8 mouse cellular contexts compared by ENCODE assay signal in the genomic region with DNA sequence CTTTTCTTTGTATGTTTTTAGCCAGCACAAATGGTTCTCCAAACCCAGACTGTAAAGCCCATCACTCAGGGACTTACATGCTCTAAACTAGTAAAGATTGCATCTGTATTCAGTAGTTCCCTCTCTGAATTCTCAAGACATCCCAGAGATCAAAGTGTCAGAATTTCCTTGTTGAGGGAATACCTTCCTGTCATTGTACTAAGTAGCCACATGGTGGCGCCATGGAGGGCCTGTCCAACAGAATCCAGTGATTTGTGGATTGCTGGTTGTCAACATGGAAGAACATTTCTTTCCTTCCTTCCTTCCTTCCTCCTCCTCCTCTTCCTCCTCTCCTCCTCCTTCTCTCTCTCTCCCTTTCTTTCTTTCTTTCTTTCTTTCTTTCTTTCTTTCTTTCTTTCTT.
A peak's percentile ranks its signal among the peaks of the same experiment; 100 is the strongest.
DNase-seq lines count a peak whose midpoint lies in the region; ATAC-seq and TF ChIP-seq lines count a peak whose summit lies in the region.

No protein-coding gene starts in this region.

- no peaks in the 10 kb centered on the region for H3K9me3 ChIP-seq in hindbrain, embryonic 14.5 days (ENCODE audit: control insufficient read depth, low read length)
- no peaks in the 10 kb centered on the region for H3K9me3 ChIP-seq in hindbrain, embryonic 10.5 days
- no peaks in the 10 kb centered on the region for H3K9me3 ChIP-seq in forebrain, embryonic 11.5 days (ENCODE audit: control insufficient read depth, low read length)

- DNase-seq in hindbrain, embryonic 14.5 days (ENCODE audit: low spot score) = peak; percentile 56
- no peak for DNase-seq in hindbrain, embryonic 10.5 days (ENCODE audit: low spot score)
- no peak for DNase-seq in spleen, adult 2 months (ENCODE audit: low read depth in 1 of 2, low spot score in 2 of 2)
- DNase-seq in spleen, adult 12 weeks (ENCODE audit: low spot score) = no peak
- DNase-seq in embryo, embryonic 11 days = peak; percentile 47
- DNase-seq in thymus, postnatal 25 days = peak; percentile 56
- no peak for DNase-seq in forebrain, embryonic 11.5 days (ENCODE audit: low spot score)
- no peak for DNase-seq in heart, adult 8-10 months (ENCODE audit: low spot score)

- no peaks in the 10 kb centered on the region for H3K27me3 ChIP-seq in hindbrain, embryonic 14.5 days (ENCODE audit: control insufficient read depth, insufficient read depth, low read length)
- no peaks in the 10 kb centered on the region for H3K27me3 ChIP-seq in hindbrain, embryonic 10.5 days (ENCODE audit: insufficient read depth, poor library complexity, severe bottlenecking)
- no peaks in the 10 kb centered on the region for H3K27me3 ChIP-seq in spleen, adult 2 months (ENCODE audit: control insufficient read depth, insufficient read depth, low read length)
- no peaks in the 10 kb centered on the region for H3K27me3 ChIP-seq in forebrain, embryonic 11.5 days (ENCODE audit: control insufficient read depth, insufficient read depth, low read length)

- no peak for ATAC-seq in hindbrain, embryonic 14.5 days (ENCODE audit: low FRiP score)
- no peak for ATAC-seq in forebrain, embryonic 11.5 days (replicated peaks; ENCODE audit: low FRiP score)

- H3K27ac ChIP-seq in hindbrain, embryonic 14.5 days = no peak overlapping the region
- H3K27ac ChIP-seq in hindbrain, embryonic 10.5 days = no peak overlapping the region
- H3K27ac ChIP-seq in spleen, adult 2 months (ENCODE audit: insufficient read depth, low read length) = no peak overlapping the region
- H3K27ac ChIP-seq in forebrain, embryonic 11.5 days (ENCODE audit: low read depth, low read length) = no peak overlapping the region

- no peak overlapping the region for H3K9ac ChIP-seq in hindbrain, embryonic 14.5 days
- no peak overlapping the region for H3K9ac ChIP-seq in forebrain, embryonic 11.5 days (ENCODE audit: low read length)

- H3K36me3 ChIP-seq in hindbrain, embryonic 14.5 days (replicated peaks; ENCODE audit: control insufficient read depth, insufficient read depth) = no peaks in the 10 kb centered on the region
- H3K36me3 ChIP-seq in hindbrain, embryonic 10.5 days = no peaks in the 10 kb centered on the region
- H3K36me3 ChIP-seq in spleen, adult 2 months (ENCODE audit: control insufficient read depth, insufficient read depth, low read length) = no peaks in the 10 kb centered on the region
- H3K36me3 ChIP-seq in forebrain, embryonic 11.5 days (ENCODE audit: control insufficient read depth, insufficient read depth, low read length) = no peaks in the 10 kb centered on the region

- no peak overlapping the region for H3K4me3 ChIP-seq in hindbrain, embryonic 14.5 days (replicated peaks; ENCODE audit: low read length)
- H3K4me3 ChIP-seq in hindbrain, embryonic 10.5 days = no peak overlapping the region
- H3K4me3 ChIP-seq in spleen, adult 2 months (ENCODE audit: extremely low read depth, insufficient read depth, insufficient read length) = no peak overlapping the region
- no peak overlapping the region for H3K4me3 ChIP-seq in forebrain, embryonic 11.5 days (ENCODE audit: low read depth, low read length)

- WGBS in hindbrain, embryonic 14.5 days = 0% methylated on average over 1 of the region's 1 CpGs
- WGBS in hindbrain, embryonic 10.5 days = 5% methylated on average over 1 of the region's 1 CpGs
- WGBS in spleen, adult 2 months = 18% methylated on average over 1 of the region's 1 CpGs
- 0% methylated on average over 1 of the region's 1 CpGs for WGBS in forebrain, embryonic 11.5 days

- TF ChIP-seq POLR2A in spleen, adult 2 months (IDR thresholded peaks at IDR 0.05; ENCODE audit: low read depth, low read length) = no peak

- H3K4me2 ChIP-seq in hindbrain, embryonic 14.5 days (replicated peaks) = no peak overlapping the region
- no peak overlapping the region for H3K4me2 ChIP-seq in forebrain, embryonic 11.5 days (ENCODE audit: low read depth, low read length, severe bottlenecking)

- no peaks in the 10 kb centered on the region for H3K4me1 ChIP-seq in hindbrain, embryonic 14.5 days (replicated peaks; ENCODE audit: control insufficient read depth, insufficient read depth, low read length)
- H3K4me1 ChIP-seq in hindbrain, embryonic 10.5 days (replicated peaks) = peaks cover 16% of the 10 kb centered on the region
- peaks cover 21% of the 10 kb centered on the region; the same call in 1 of the 2 replicates for H3K4me1 ChIP-seq in spleen, adult 2 months (ENCODE audit: control insufficient read depth, insufficient read depth, insufficient read length)
- H3K4me1 ChIP-seq in forebrain, embryonic 11.5 days (replicated peaks; ENCODE audit: control insufficient read depth, insufficient read depth, low read length) = no peaks in the 10 kb centered on the region

- peak; percentile 28; the same call in 1 of the 2 replicates for TF ChIP-seq CTCF in spleen, adult 2 months (IDR thresholded peaks at IDR 0.05; ENCODE audit: extremely low read depth, insufficient read depth, insufficient read length, insufficient replicate concordance)

Comparison
In these comparisons a context has a peak if more than half of its experiments do, and no peak if none do; other contexts are left out.
1. DNase-seq: peak in hindbrain, embryonic 14.5 days (single experiment), embryo, embryonic 11 days (single experiment) and thymus, postnatal 25 days (single experiment); none in hindbrain, embryonic 10.5 days (single experiment), spleen, adult 2 months (0 of 2), spleen, adult 12 weeks (single experiment), forebrain, embryonic 11.5 days (single experiment) and heart, adult 8-10 months (single experiment).